Mouse (Mus musculus): Measurements from ENCODE around the gene Nrarp.

Nrarp gene

DNA sequence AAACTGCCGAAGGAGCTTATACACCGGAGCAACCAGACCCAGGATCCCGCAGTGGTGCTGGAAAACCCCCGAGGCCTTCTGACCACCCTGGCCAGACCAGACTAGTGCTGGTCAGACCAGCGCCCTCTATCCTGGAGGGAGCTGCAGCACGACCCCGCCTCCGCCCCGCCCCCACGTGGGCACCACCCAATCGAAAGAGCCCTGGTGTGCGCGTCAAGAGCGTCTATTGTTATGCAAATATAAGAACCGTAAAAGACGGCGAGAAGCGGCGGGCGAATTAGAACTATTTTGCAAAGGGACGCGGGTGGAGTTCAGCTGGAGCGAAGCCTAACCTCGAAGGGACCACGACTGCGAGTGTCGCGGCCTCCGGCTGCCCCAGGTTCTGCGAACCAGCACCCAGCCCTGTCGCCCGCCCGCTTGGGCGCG, at the start of gene Nrarp:
Nrarp (plus strand) TSS at position 281 of the 426 bp plus-strand sequence.
- peak; percentile 83 for DNase-seq (ENCODE audit: low read depth)

DNA sequence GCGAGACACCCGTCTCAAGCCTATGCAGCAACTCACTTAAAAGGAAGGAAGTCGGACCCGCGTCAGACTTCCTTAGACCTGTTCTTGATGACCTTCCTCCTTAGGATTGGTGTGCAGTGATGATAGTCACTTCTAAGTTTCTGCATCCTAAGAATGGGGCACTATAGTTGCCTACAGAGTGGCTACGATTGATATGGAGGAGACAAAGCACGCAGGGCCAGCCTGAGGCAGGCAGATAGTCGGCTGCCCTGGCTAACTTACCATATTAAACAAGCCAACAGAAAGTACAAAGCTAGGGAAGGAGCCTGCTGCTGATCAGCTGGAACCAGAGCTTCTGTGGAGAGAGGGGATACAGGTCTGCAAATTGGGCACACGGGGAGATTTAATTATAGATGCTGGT, 49.0 kb upstream of the Nrarp start:
- no peak for DNase-seq (ENCODE audit: low read depth)

DNA sequence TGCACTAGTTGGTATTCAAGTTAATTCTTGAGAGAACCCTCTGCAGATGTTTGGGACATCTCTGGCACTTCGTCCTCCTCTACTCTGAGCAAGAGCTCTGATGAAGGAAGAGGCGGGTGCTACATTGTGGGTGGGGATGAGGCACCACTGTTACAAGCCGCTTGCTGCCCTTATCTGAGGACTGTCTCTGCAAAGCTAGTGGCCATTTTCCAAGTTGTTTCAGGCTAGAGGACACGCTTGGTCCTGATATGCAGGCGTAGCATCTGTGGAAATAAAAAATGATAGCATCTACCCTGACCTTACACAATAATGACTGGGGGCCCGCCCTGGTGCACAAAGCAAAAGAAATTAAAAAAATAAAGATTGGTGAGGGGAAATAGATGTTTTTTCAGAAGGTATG, 42.7 kb upstream of the Nrarp start:
- peak; percentile 67 for DNase-seq (ENCODE audit: low read depth)

DNA sequence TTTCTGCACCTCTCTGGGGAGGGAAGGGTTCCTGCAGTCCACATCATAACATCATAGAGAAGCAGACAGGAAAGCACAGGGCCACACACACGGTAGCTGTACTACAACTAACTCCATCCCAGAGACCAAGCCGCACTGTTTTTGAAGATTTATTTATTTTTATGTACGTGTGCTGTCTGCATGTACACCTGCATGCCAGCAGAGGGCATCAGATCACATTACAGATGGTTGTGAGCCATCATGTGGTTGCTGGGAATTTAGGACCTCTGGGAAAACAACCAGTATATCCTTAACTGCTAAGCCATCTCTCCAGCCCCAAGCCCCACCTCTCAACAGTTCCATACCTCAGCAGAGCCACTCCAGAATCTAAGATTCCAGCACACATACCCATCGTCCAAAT, 39.4 kb upstream of the Nrarp start:
- DNase-seq (ENCODE audit: low read depth), result no peak

DNA sequence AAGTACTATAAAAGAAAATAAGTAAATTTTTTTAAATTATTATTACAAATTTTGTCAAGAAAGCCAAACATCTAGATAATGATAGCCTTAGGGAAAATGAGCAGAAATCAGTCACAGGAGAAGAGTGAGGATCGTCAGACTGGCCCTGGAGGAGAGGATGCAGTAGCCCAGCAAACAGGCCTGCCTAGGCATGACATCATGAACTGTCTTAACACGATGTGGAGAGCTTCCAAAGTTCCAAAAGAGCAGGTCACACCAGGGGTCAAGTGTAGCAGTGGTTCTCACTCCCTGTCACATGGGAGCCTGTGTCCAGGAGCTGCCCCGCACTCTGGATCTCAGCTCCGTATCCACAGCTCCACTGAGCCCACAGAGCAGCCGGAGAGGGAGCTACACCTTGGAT, 38.6 kb upstream of the Nrarp start:
- no peak for DNase-seq (ENCODE audit: low read depth)

DNA sequence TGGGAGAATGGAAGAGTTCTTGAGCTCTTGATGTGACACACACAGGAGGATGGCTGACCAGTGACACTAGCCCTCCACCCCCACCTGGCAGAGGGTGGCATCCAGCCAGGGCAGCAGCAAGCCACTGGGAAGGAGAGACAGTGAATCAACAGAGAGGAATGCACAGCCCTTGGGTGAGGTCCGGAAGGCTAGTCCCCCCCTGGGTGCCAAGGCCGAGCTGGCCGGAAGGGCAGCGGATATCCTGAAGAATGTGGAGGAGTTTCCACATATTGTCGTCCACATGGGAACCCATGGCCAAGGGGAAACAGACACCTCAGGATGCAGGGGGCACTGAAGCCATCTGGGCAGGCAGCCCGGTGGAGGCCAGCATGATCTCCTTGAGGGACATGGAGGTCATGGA, 35.2 kb upstream of the Nrarp start:
- no peak for DNase-seq (ENCODE audit: low read depth)

DNA sequence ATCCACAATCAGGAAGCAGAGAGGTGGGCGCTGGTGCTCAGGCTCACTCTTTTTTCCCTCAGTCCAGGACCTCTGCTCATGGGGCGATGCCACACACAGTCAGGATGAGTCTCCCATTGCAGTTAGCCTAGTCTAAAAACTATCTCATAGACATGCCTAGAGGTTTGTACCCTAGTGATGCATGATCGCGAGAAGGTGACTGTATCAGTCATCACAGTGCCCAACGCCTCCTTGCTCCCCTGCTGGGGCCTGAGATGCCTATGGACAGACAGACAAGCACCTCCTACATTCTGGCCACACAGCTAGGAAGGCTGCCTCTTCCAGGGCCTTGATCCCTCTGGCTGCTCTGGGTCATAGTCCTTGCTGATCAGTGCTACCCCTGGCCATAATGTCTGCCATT, 33.2 kb upstream of the Nrarp start:
- no peak for DNase-seq (ENCODE audit: low read depth)

DNA sequence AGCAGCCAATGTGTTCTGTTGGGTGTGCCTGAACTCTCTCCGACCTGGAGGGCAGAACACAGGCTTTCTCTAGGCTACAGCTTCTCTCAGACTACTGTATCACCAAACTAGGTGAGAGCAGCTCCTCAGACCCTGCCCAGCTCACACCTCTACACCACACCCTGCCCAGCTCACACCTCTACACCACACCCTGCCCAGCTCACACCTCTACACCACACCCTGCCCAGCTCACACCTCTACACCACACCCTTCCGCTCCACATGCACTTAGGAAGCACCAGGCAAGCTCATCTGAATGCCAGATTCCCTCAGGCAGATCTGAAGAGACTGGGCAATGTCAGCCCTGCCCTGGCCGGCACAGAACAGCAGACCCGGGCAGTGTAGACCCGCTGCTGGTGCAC, 32.7 kb upstream of the Nrarp start:
- no peak for DNase-seq (ENCODE audit: low read depth)

DNA sequence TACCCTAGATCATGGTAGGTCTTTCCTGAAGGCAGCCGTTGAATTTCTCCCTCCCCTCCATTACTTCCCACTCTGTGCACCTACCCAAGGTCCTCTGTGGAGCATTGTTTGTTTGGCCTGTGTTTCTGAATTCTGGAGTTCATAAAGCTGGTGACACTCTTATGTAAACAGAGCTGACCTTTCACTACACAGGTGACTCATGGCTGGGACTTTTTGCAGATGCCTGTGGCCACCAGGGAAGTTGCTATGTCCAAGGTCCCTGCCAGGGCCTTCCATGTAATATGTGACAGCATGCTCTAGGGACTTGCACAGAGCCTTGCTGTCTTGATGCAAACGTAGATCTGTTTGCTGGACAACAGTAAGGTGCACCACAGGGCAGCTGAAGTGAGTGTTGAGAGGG, 30.9 kb upstream of the Nrarp start:
- DNase-seq (ENCODE audit: low read depth), result no peak

DNA sequence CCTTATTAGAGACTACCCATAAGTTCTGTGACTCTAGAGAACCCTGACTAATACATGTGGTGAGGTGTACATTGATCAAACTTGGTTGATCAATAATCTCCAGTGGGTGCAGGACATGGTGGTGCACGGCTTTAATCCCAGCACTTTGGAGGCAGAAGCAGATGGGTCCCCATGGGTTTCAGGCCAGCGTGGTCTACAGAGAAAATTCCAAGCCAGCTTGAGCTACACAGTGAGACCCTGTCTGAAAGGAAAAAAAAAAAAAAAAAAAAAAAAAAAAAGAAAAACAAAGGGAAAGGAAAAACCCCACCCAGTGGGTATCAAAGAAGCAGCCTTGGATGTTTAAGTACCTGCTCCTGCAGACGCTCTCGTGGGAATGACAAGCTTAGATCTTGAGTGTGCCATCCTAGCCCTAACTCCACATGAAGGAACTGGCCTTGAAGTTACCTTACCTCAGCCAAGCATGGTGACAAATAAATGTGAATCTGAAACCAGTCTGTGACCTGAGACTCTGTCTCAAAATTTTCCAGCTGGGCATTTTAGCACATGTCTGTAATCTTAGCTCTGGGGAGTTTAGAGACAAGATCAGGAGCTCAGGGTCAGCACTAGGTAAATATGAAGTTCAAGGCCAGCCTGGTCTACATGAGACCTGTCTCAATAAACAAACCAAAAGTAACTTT, 29.1 kb upstream of the Nrarp start:
- DNase-seq (ENCODE audit: low read depth), result no peak

DNA sequence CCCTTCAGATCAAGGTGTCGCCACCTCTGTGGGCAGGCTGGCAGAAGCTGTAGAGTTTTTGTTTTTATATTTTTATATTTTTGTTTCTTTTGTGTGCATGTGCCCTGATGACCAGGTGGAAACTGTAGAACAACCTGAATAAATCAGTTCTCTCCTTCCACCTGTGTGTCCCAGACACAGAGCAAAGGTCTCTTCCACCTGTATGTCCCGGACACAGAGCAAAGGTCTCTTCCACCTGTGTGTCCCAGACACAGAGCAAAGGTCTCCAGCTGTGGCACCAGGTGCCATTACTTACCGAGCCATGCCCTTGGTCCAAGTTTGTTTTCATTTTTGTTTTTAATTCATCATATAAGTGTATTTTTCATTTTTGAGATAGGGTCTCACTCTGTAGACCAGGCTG, 24.4 kb upstream of the Nrarp start:
- no peak for DNase-seq (ENCODE audit: low read depth)

DNA sequence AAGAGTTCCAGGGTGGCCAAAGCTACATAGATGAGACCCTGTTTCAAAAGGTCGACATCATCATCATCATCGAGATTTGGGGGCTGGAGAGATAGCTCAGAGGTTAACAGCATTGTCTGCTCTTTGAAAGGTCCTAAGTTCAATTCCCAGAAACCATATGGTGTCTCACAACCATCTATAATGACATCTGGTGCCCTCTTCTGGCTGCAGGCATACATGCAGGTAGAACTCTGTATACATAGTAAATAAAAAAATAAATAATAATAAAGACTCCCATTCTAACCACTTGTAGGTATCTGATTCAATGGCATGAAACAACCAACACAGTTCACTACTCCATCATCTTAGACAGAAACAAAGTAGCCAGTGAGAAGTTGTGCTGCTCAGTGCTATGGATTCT, 23.6 kb upstream of the Nrarp start:
- DNase-seq (ENCODE audit: low read depth), result no peak

DNA sequence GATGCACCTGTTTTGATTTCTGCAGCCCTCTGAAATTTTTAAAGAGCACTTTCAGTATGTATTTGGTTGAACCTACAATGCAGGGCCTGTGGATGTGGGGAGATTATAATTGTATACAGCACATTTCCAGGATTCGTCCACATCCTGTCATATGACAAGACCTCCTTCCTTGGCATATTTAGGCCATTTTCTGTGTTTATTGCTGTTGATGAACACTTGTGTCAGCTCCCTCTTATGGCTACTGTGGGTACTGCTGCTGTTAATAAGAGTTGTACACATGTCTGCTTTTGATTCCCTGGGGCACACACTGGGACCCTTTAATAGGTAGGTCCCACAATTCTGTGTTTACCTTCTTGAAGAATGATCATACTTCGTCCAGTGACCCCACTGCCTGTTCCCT, 22.9 kb upstream of the Nrarp start:
- peak; percentile 71 for DNase-seq (ENCODE audit: low read depth)

DNA sequence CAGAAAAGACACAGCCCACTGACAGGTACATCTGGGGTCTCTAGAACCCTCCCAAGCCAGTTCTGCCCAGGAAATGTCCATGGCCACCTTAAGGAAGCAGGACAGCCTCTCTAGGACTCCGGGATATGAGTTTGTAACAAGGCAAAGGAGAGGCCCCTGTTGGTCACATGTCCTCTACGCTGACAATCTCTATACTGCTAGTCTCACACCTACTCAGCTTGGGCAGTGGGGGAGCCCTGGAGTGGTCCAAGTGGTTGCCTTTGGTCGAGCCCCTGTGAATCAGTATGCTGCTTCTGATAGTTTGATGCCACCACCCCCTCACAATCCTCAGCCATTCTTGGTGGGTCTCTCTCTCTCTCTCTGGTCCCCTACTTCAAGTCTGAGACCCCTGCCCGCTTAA, 13.1 kb upstream of the Nrarp start:
- no peak for DNase-seq (ENCODE audit: low read depth)

DNA sequence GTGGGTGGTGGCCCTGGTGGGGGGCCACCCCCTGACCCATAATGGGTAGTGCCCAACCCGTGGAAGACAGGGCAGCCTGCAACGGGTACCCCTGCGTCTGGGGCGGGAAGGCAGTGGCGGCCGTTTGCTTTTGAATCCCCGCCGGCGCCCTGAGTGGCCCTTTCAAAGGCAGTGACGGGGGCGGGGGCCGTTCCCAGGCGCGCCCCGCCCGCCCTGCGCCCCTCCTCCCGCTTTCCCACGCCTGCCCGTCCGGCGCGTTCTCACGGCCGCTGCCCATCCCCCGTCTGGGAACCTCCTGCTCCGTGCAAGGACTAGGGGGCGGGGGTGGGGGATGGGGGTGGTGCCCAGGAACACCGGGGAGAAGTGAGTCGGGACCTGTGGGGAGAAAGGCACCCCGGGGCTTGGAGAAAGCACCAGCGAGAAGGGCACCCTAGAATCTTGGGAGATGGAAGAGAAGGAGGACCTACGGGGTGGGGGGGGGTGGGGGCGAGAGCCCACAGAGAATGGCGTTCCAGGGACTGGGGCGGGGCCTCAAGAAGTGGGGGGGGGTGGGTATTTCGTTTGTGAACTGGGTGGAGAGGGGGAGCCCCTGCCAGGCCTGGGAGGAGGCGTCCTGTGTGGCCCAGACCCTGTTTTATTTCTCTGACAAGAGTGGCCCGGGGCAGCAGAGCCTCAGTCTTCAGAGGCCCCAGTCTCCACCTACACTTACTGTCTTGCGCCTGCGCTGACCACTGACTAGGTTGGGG, 12.5 kb upstream of the Nrarp start:
- DNase-seq (ENCODE audit: low read depth), result peak; percentile 35

DNA sequence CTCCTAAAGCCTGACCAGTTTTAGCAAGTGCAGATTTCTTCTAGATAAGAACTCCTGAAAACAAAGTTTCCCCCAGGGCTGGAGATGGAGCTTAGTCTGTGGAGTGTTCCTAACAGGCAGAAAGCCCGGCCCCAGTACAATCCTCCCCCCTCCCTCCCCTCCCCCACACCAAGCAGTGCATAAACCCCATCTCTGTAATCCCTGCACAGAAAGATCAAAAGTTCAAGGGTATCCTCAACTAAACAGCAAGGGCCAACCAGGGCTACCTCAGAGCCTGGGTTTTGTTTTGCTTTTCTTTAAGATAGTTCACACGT, 11.9 kb upstream of the Nrarp start:
- DNase-seq (ENCODE audit: low read depth), result no peak

DNA sequence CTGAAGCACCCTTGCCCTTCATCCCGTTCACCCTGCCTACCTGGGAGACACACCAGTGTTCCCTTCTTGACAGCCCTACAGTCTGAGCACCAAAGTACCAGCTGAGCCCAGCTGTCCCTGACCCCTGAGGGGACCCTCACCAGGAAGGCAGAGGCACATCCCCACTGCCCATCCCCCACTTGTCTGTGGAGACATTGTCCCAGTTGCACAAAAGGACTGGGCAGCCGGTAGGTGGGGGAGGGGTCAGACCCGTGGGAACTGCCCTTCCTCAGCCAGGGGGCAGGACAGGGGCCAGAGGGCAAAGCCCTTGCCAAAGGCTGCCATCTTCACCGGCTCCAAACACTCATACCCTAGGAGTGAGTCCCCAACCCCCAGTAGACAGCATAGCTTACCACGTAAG, 10.8 kb upstream of the Nrarp start:
- no peak for DNase-seq (ENCODE audit: low read depth)

DNA sequence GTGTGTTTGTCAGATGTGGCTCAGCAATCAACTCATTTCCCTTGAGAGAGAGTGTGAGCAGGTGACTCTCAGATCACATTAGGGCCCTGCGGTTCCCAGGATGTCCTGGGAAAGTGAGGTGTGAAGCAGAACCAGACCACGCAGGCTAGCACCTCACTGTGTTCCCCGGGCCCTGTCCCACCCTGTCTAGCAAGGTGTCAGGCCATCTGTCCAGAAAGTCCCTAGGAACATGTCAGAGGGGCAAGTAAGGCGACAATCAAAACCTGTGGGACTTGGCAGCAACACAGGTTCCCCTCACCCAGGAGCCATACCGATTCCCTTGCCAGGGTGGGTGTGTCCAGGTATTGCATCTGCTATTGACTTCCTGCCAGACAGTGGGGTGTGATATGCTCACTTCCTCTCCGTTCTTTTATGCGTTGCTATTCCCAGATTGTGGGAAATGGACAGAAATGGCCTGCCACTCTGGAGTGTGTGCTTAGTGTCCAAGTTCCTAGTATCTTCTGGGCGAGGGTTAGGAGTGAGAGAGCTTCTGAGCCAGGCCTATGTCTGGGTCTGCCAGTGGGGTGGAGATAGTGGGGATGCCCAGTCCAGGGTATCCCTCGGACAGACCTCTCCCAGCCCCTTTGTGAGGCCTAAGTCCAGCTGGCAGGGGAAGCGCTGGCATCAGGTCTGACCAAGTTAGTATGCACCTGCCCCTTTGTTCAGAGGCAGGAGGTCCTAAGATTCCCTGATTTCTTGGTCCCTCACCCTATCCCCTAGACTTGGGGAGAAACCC, 10.0 kb upstream of the Nrarp start:
- no peak for DNase-seq (ENCODE audit: low read depth)

DNA sequence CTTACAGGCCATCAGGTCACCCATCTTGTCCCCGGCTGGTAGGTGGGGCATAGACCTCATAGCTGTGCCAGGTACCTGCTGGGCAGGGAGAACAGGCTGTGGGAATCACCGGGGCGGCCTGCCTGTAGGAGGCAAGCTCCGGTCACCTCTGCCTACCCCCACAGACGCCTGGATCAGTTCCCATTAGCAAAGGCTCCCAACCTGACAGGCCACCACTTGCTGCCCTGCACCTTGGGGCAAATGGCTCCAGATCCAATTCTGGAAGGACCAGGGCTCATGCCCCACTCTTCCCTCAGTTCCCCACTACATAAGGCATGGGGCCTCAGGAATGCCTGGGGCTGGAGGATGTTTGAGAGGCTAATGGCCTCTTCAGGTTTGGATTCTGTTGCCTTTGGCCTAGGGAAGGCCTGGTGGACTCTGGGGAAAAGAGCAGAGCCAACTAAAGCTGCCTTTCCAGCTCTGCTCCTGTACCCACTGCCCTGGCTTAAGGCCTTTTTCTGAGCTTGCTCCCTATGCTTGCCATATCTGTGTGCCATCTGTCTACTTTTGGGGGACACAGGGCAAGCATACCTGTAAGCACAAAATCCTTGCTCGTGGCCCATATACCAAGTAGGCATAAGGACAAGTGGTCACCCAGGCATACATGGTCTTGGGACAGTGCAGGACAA, 9.3 kb upstream of the Nrarp start:
- DNase-seq (ENCODE audit: low read depth), result no peak

DNA sequence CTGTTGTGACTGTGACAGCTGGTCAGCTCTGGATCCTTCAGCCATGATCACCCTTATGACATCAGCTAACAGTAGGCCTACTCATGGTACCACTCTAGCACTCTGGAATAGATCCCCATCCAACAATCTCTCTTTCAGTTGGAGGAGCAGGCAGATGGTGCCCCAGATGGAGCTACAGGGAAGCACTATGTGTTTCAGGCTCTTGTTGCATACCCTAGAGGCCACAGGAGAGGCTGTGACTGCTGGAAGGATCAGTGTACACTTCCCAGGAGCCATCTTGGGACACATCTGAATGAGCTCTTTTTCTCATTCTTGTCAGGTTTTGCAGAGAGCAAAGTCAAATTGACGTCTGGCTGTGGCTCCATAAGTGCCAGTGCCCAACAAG, 8.8 kb upstream of the Nrarp start:
- DNase-seq (ENCODE audit: low read depth), result no peak

DNA sequence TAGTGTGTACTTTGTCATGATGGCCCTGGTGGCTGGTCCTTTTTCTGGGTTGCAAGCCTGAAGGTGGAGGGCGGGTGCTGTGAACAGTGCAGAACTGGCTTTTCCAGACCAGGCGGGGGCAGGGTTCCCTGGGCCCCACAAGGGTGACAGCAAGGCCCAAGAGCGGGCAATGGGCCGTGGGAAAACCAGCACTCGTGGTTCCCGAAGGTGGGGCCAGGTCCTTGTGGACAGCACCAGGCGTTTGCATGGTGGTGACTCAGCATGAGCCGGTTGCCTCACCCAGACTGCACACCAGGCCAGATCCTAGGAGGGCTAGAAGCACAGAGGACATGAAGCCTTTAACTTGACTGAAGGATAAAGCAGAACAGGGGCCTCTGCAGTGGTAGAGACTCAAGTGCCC, 7.9 kb upstream of the Nrarp start:
- DNase-seq (ENCODE audit: low read depth), result no peak

DNA sequence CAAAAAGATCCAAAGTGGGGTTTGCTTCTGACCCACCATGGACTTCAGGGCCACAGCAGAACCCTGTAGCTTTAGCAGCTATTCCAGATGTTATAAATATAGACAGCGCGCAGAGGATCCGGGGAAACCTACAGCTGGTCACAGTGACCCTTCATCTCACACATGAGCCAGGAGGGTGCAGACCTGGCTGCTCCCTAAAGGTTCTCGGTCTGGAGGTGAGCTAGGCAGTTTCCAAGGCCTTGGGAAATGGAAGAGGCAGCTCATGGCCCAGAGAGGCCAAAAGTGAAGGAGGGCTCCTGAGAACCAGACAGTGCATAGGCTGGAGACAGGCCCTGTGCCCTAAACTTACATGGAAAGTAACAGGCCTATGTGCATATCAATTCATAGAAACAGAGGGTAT, 6.7 kb upstream of the Nrarp start:
- no peak for DNase-seq (ENCODE audit: low read depth)
